Mouse (Mus musculus) NIH3T3 (cell line): ENCODE measurements around the gene Psmc3.
A peak's percentile ranks its signal among the peaks of the same experiment; 100 is the strongest.
"Not testable (repeated sequence)": the region's sequence is repeated elsewhere in the genome, so short reads cannot be mapped to it uniquely, and the experiment has no call there.

Experiments
- DNase-seq: peaks from one replicate; pipeline ENCODE4 v3.0.0-alpha.2; 2012; ENCODE audit warnings: low read depth

The Psmc3 gene

DNA sequence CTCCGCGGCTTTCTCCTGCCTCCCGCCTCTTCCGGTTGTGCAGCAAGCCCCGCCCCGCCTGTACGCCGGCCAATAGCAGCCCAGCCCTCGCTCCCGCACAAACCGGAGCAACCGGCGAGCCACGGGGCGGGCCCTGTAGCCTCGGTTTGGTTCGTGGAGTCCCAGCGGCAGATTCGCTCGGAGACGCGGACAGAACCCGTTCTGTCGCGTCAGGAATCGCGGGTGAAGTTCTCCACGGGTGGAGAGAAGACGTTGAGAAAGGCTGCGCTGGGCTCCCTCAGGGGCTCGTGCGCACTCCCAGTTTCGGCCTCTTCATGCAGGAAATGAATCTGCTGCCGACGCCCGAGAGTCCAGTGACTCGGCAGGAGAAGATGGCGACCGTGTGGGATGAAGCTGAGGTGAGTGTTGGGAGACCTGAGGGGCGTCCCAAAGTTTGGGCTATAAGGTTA, at the start of gene Psmc3:
Gene Psmc3, plus strand, starts transcription at position 76 of the 449 bp plus-strand sequence.
- DNase-seq: peak; percentile 96

DNA sequence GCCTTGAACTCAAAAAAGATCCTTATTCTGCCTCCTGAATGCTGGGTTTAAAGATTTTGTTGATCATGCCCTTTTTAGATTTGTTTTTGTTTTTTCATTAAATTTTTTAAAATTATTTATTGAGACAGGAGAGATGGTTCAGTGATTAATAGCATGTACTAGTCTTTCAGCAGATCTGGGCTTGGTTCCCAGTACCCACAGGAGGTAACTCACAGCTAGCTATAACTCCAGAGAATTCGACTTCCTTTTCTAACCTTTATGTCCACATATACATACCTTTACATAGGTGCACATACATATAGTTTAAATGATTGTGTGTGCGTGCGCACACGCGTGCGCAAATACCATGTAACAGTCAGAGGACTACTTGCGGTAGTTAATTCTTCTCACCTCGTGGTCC, 45.3 kb upstream of the Psmc3 start:
- DNase-seq: no peak

DNA sequence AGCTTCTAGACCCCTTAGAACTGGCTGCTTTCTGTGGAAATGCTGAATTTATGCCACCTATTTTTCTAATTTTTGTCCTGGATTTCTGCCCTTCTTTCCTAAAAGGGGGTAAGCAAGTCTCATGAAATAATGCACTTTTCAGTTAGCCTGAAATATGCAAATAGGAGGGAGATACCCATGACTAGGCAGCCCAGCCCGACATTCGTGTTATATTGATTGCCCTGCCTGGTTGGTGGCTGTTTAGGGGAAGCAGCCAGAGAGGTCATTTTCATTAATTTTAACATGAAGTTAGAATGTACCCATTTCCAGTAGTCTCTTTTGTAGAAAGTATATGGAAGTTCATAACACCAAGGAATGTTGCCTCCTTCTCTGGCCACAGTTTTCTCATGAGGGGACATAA, 39.9 kb upstream of the Psmc3 start:
- no peak for DNase-seq

DNA sequence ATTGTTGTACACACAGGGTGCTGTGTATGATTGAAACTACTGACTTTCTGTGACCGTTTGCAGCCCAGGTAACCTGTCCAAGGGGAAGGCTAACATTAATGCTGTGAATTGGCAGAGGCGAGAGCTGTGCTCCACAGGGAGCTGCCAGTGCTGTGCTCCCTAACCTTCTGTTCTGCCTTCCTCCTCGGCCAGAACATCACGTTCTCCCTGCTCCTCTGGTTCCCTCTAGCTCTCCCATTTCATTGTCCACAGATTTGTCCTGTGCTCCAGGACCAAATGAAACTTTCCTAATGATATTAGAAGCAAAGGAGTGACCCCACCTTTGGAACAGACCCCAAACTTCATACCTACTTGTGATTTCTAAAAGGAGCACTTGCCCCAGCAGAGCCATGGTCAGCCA, 38.4 kb upstream of the Psmc3 start:
- DNase-seq: no peak

DNA sequence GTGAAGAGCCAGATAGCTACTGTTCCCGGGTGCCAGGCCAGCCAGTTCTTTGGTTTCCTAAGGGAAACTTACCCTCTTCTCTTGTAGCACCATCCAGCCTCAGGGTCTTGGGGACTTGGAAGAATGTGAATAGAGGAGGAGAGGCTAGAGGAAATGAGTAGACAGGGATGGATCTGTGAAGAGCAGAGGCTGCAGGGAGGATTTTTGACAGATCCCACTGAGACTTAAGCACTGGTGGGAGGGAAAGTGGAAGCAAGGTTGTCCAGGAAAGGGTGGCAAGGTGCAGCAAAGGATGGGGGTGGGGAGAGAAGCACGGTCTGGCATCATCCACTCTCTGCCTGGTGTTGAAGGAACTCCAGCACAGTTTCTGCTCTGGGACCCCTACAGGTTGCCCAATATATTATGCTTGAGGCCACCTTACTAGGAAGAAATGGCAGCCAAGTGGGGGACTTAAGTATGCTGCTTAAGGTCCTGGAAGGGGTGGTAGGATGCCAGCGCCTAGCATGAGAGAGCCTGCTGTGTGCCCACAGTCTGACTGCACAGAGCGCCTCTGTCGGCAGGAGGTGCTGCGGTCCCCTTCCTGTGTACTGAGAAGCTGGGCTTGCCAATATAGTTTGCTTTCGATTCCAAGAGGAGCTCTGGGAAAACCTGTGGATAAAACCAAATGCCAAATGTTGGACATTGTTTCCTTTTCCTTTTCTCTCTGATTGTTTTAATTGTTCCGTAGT, 35.6 kb upstream of the Psmc3 start:
- no peak for DNase-seq

DNA sequence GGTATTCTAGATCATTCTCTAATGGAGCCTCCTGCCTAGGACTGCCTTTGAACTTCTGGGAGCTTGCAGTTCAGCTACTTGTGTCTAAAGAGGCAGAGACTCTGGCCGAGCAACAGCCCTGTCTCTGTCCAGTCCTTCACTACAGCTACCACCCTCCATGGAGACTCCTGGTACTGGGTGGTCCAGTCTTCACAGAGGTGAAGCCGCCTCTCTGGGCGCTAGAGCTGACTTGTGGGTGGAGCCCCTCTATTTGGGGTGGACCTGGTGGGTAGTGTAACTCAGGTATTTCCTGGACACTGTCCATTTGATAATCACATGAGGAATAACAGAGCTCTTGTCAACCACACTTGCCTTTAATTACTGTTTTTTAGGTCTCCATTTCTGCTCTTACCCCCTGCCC, 33.9 kb upstream of the Psmc3 start:
- no peak for DNase-seq

DNA sequence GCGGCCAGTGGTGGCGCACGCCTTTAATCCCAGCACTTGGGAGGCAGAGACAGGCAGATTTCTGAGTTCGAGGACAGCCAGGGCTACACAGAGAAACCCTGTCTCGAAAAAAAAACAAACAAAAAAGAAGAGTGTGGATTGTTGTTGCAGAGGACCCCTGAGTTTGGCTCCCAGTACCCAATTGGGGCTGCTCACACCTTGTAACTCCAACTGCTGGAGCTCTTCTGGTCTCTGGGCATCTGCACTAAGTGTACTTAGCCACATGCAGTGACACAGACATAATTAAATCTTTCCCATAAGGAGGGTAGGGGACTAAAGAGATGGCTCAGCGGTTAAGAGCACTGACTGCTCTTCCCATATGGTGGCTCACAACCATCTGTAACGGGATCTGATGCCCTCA, 31.5 kb upstream of the Psmc3 start:
- not testable (repeated sequence) for DNase-seq

DNA sequence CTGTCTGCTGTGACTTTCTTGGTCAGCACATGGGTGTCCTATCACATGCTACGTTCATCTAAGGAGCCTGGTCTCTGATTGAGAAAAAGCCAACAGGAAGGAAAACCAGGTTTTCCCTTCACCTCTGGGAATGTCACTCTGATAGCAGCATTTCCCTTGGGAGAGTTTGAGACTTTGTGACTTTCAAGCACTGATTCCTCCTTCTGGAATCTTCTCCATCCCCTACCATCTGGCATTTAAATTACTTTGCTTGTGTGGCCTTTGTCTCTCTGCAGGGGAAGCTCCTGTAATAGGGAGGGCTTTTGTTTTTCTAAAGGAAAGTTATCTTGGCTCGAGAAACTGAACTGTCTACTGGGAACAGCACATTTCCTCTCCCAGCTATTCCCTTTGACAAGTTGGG, 30.7 kb upstream of the Psmc3 start:
- DNase-seq: no peak

DNA sequence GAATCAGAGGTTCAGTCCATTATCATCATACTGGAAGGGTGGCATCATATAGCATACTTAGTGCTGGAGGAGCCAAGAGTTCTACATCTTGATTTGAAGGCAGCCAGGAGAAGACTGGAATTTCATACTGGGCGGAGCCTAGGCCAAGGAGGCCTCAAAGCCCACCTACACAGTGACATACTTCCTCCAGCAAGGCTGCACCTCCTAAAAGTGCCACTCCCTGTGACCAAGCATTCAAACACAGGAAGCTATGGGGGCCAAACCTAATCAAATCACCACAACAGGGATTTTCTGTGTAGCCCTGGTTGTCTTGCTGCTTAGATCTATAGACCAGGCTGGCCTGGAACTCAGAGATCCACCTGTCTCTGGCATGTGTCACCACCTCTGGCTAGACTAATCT, 29.9 kb upstream of the Psmc3 start:
- DNase-seq: no peak

DNA sequence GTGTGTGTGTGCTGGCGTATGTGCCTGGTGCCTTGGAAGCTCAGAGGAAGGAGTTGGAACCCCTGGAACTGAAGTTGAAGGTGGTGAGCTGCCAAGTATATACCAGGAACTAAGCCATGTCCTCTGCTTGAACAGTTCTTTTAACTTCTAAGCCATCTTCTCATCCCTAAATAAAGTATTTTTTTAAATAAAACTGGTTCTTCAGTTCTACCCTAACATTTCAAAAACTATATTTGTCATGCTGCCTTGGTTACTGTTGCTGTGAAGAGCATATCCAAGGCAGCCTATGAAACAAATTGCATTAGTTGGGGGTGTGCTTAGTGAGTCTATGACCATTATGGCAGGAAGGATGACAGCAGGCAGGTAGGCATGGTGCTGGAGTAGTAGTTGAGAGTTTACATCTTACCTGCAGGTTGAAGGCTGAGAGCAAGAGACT, 28.7 kb upstream of the Psmc3 start:
- DNase-seq: no peak

DNA sequence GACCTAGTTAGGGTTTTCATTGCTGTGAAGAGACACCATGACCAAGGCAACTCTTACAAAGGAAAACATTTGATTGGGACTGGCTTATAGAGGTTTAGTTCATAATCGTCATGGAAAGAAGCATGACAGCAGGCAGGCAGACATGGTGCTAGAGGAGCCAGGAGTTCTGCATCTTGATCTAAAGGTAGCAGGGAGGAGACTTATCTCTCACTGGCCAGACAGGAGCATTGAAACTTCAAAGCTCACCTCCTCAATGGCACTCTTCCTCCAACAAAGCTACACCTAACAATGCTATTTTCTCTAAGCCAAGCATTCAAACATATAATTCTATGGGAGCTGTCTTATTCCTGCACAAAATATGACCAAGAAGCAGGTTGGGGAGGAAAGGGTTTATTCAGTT, 27.3 kb upstream of the Psmc3 start:
- no peak for DNase-seq

DNA sequence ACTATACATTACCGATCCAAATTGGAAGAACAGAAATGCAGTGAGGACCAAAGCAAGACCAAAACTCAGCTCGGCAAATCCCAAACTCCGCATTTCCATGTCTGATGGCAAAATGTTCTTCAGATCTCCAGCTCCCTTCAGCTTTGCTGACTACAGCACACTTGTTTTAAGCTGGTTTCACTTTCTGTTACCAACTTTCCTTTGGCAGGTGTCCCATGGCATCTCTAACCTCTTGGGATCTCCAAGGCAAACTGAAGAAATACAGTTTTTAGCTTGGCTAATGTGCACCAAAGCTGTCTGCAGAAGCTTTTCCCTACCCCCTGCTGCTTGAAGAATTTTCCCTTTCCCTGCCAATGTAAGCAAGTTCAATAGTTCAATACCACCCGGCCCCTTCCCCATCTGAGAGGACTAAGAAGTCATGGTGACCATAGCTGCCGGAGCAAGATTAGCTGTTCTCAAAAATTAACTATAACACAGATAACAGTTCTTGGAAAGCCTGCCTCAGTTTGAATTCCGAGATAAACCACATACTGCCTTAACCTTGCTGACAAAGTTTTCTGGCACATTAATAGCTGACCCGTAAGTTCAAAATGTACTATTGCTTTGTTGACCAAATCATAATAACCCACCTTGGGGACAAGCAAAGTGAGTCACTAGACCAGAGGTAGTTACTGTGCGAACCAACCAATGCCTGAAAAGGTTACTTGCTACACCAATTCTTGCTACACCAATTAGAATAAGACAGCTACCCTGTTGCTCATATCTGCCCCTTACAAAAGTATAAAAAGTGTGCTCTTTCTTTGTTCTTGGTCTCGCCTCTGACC, 26.2 kb upstream of the Psmc3 start:
- DNase-seq: peak; percentile 90

DNA sequence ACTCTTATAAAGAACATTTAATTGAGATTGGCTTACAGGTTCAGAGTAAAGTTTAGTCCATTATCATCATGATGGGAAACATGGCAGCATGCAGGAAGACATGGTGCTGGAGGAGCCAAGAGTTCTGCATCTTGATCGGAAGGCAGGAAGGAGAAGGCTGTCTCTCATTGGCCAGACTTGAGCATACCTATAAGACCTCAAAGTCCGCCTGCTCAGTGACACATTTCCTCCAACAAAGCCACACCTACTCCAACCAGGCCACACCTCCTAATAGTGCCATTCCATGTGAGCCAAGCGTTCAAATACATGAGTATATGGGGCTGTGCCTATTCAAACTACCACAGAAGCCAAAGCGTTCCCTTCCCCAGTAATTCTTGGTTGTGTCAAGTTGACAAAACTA, 22.6 kb upstream of the Psmc3 start:
- no peak for DNase-seq

DNA sequence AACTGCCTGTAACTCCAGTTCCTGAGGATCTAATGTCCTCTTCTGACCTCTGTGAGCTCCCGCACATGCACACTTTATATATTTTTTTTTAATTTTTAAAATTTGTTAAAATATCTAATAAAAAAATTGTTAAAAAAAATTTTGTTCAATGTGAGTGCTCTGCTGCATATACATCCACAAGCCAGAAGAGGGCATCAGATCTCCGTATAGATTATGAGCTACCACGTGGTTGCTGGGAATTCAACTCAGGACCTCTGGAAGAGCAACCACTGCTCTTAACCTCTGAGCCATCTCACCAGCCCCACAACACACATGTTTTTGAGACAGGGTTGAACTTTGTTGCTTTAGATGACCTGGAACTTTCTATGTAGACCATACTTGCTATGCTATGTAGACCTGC, 20.8 kb upstream of the Psmc3 start:
- DNase-seq: peak; percentile 37

DNA sequence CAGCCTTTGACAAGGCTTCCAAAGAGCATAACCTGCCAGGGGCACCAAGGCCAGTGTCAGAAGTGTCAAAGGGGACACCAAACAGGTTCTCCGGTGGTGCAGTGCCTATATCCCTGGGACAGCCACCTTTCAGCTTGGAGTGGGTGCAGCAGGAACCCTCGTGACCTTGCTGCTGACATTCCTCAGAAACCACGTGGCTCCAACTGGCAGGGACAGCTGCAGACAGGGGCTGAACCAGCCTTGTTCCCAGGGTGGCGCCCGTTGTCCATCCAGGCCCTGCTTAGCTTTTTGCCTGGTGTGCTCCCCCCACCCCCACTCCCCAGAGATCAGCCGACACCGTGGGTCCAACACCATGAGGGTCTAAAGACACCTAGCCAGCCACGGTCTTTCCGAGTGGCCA, 18.4 kb upstream of the Psmc3 start, which contains the start of gene Rapsn:
Gene Rapsn, plus strand, starts transcription at position 236 of the 400 bp plus-strand sequence.
- no peak for DNase-seq

DNA sequence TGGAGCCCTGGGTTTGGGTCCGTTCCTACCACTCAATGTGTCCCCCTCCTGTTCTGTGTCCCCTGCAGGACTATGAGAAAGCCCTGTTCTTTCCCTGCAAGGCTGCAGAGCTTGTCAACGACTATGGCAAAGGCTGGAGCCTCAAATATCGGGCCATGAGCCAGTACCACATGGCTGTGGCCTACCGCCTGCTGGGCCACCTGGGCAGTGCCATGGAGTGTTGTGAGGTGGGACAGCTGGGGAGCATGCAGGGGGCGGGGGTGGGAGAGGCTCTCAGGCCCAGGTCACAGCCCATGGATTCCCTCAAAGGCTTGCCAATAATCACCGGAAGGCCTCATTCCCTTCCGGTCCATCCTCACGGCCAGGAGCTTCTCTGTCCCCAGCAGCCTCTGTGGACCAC, 12.0 kb upstream of the Psmc3 start:
- DNase-seq: no peak

DNA sequence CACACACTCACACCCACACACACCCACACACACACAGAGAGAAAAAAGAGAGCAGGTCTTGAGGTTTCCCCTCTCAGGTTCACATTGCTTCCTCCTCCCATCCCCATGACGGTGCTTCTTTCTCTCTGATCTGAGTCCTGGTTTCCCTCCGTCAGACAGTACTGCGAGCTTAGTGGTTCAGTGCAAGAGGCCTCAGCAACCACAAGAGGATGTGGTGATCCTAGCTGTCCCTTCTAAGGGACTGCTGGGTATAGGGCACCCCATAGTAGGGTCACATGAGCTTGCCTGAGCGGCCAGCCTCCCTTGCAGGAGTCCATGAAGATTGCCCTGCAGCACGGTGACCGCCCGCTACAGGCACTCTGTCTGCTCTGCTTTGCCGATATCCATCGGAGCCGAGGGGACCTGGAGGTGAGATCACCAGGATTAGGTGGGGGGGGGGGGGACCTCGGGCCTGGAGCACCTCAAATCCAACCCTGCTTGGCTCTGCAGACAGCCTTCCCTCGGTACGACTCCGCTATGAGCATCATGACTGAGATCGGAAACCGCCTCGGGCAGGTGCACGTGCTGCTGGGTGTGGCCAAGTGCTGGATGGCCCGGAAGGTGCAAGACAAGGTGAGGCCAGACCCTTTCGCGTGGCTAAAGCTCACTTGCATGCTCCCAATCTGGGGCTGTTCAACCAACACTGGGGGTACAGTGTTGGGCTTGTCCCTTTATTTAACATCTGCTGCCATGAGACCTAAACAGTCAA, 11.0 kb upstream of the Psmc3 start:
- DNase-seq: no peak

DNA sequence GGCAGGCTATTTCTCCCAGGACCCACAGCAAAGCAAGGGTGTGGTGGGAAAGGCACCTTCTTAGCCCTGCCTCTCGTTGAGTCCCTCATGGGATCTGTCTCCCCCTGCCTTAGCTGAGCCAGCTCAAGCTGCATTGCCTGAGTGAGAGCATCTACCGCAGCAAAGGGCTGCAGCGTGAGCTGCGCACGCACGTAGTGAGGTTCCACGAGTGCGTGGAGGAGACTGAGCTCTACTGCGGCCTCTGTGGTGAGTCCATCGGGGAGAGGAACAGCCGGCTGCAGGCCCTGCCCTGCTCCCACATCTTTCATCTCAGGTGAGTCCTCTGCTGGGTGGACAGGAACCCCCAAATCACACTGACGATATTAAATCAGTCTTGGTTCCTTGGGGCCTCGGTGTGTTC, 9.1 kb upstream of the Psmc3 start:
- DNase-seq: no peak

DNA sequence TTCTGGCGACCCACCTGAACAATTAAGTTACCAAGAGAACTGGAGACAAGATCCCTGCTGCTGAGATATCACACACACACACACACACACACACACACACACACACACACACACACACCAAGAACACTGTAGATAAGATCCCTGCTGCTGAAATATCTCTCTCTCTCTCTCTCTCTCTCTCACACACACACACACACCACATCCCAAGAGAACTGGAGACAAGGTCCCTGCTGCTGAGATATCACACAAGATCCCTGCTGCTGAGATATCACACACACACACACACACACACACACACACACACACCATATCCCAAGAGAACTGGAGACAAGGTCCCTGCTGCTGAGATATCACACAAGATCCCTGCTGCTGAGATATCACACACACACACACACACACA, 8.0 kb upstream of the Psmc3 start:
- DNase-seq: not testable (repeated sequence)

DNA sequence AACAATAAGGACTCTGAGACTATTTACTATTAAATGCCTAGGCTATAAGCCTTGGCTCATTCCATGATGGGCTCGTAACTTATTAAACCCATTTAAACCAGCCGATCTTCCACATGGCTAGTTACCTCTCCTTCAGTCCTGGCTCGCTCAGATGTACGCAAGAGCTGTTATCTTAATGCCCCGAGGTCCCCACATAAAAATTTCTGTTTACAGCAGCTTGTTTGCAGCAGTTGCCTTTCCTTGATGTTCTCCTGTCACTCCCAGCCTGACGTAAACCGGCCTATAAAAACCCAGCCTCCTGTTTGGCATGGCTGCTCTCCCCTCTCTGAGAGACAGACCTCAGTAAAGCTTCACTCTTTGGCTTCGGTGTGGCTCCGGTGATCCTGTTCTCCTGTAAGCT, 6.5 kb upstream of the Psmc3 start:
- DNase-seq: no peak

DNA sequence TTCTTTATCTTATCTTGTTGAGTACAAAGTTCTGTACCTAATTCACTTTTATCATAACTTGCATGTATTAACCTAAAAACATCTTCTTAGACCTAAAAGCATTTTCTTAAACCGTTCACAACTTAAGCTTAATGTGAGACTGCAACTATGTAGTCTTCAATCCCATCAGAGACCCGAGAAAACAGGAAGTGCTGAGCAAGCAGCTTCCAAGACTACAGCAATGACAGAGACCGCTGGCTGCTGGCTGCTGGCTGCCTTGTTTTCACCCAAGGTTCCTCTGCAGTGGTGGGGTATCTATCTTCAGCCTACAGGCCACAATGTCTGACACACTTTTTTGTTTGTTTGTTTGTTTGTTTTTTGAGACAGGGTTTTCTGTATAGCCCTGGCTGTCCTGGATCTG, 1.9 kb upstream of the Psmc3 start:
- DNase-seq: no peak

DNA sequence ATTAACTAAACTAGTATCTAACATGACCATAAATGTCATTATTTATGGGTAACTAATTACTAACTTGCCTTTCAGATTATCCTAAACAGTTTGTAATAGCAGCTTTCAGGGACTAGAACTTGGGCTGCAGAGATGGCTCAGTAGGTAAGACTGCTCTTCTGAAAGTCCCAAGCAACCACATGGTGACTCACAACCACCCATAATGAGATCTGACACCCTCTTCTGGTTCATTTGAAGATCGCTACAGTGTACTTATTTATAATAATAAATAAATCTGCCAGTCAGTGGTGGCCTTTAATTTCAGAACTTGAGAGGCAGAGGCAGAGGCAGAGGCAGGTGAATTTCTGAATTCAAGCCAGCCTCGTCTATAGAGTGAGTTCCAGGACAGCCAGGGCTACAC, 1.1 kb upstream of the Psmc3 start:
- DNase-seq: peak; percentile 66
